Mouse (Mus musculus) heart, embryonic 14.5 days (tissue): ENCODE results near the gene Dram1. TPM values are rescaled to one million over a fixed set of nuclear protein-coding genes. Genes with fewer than 3 reads are reported as not detected.
"Not testable (repeated sequence)": the region's sequence is repeated elsewhere in the genome, so short reads cannot be mapped to it uniquely, and the experiment has no call there.

Experiments used
- ATAC-seq: fragments of 200-750 bp; cut with Nextera tagmentation; 2 replicates; pipeline ENCODE4 v1.8.0; 2017; ENCODE audit warnings: low read depth, moderate TSS enrichment; ENCODE audit not compliant: insufficient number of reproducible peaks, insufficient read depth, low FRiP score
- H3K27ac ChIP-seq, 2 experiments: fragments of 200-500 bp in 1 of 2; fragments of 300-500 bp in 1 of 2; sonication (generic) in 1 of 2; replicated peaks in 1 of 2; 2 replicates each; pipeline ENCODE4 v1.5.1; 2012 to 2014; ENCODE audit warnings: low read depth in 2 of 2, low read length in 2 of 2, control low read depth in 1 of 2, mild to moderate bottlenecking in 1 of 2, mixed read lengths in 1 of 2; ENCODE audit not compliant: control insufficient read depth in 1 of 2, insufficient read depth in 1 of 2
- H3K27me3 ChIP-seq: fragments of 300-500 bp; sonication (generic); 2 replicates; pipeline ENCODE4 v1.6.1; 2014; ENCODE audit warnings: mild to moderate bottlenecking, low read length, control low read depth; ENCODE audit not compliant: control insufficient read depth, insufficient read depth
- H3K36me3 ChIP-seq: fragments of 300-500 bp; sonication (generic); 2 replicates; pipeline ENCODE4 v1.6.1; 2014; ENCODE audit warnings: mild to moderate bottlenecking, control low read depth, low read length, mixed read lengths; ENCODE audit not compliant: control insufficient read depth, insufficient read depth
- H3K4me1 ChIP-seq, 2 experiments: fragments of 200-500 bp in 1 of 2; fragments of 300-500 bp in 1 of 2; sonication (generic) in 1 of 2; 2 replicates each; pipeline ENCODE4 v1.6.1; 2012 to 2014; ENCODE audit warnings: low read length in 2 of 2, control low read depth in 1 of 2, mixed read lengths in 1 of 2; ENCODE audit not compliant: control insufficient read depth in 2 of 2, insufficient read depth in 2 of 2
- H3K4me2 ChIP-seq: fragments of 300-500 bp; sonication (generic); 2 replicates; pipeline ENCODE4 v1.6.1; 2014; ENCODE audit warnings: mild to moderate bottlenecking, low read length
- H3K4me3 ChIP-seq, 2 experiments: fragments of 200-500 bp in 1 of 2; fragments of 300-500 bp in 1 of 2; sonication (generic) in 1 of 2; 2 replicates each; pipeline ENCODE4 v1.5.1; 2012 to 2014; ENCODE audit warnings: low read length in 2 of 2, mild to moderate bottlenecking in 2 of 2, control low read depth in 1 of 2, low read depth in 1 of 2, moderate library complexity in 1 of 2; ENCODE audit not compliant: control insufficient read depth in 1 of 2, insufficient read depth in 1 of 2
- H3K9ac ChIP-seq: fragments of 300-500 bp; sonication (generic); 2 replicates; pipeline ENCODE4 v1.6.1; 2014; ENCODE audit warnings: mild to moderate bottlenecking, low read length
- H3K9me3 ChIP-seq: fragments of 300-500 bp; sonication (generic); 2 replicates; pipeline ENCODE4 v1.6.1; 2016; ENCODE audit warnings: low read length, control low read depth; ENCODE audit not compliant: control insufficient read depth
- WGBS: fragments of 180-500 bp; shearing (Covaris S2); extraction: QIAGEN DNeasy Blood & Tissue Kit; methylation state at CpG from one replicate; pipeline ENCODE4 v1.1.7; 2014; 5-methylcytosine and 5-hydroxymethylcytosine counted together
- polyA plus RNA-seq: library from polyadenylated mRNA; unstranded; fragments of >200 nt; fragmentation: Nextera tagmentation; extraction: Ambion mirVana; gene quantifications from 2 replicates; pipeline ENCODE4 v1.2.1, GENCODE M21; 2014

Dram1 gene
- polyA plus RNA-seq, 1 experiment from 2014 or later: 0.74 TPM

- ATAC-seq: no peak
- Histone ChIP-seq H3K4me2 (peak overlapping the region; percentile 44), H3K4me3 (no peak overlapping the region), H3K4me1 (peaks cover 8 to 21% of the 10 kb centered on the region in 2 experiments), H3K9me3 (no peaks in the 10 kb centered on the region), H3K27ac (no peak overlapping the region), H3K27me3 (no peaks in the 10 kb centered on the region), H3K36me3 (no peaks in the 10 kb centered on the region), H3K9ac (no peak overlapping the region; the same call in 1 of the 2 replicates)
- WGBS: 6% methylated on average over 11 of the region's 11 CpGs
Observed at GRCm38 (mm10) chr10:88376770-88377169, 2.1 kb downstream of the Dram1 start.

GRCm38 (mm10) chr10:88374984-88375383 is 3.9 kb downstream of the Dram1 start:
- no peaks in the 10 kb centered on the region for H3K27me3 ChIP-seq
- H3K36me3 ChIP-seq: no peaks in the 10 kb centered on the region
- H3K4me2 ChIP-seq: peak overlapping the region; percentile 51
- H3K4me3 ChIP-seq: no peak overlapping the region
- H3K27ac ChIP-seq: no peak overlapping the region
- H3K9ac ChIP-seq: no peak overlapping the region; the same call in 1 of the 2 replicates
- no peaks in the 10 kb centered on the region for H3K9me3 ChIP-seq
- WGBS: 23% methylated on average over 10 of the region's 10 CpGs
- H3K4me1 ChIP-seq: peaks cover 3 to 5% of the 10 kb centered on the region in 2 experiments; a peak in 3 of 4 replicates
- no peak for ATAC-seq

- WGBS: 66% methylated on average over 2 of the region's 2 CpGs
- not testable (repeated sequence) for H3K4me2 ChIP-seq, ATAC-seq, H3K9ac ChIP-seq, H3K4me3 ChIP-seq, H3K36me3 ChIP-seq, H3K27ac ChIP-seq, H3K4me1 ChIP-seq, H3K9me3 ChIP-seq, H3K27me3 ChIP-seq
Observed at GRCm38 (mm10) chr10:88372945-88373344, 5.9 kb downstream of the Dram1 start.

GRCm38 (mm10) chr10:88372436-88372835 is 6.4 kb downstream of the Dram1 start:
- WGBS: 89% methylated on average over 4 of the region's 4 CpGs
- Histone ChIP-seq H3K27me3 (no peaks in the 10 kb centered on the region), H3K4me3 (no peak overlapping the region), H3K36me3 (no peaks in the 10 kb centered on the region), H3K9ac (no peak overlapping the region), H3K9me3 (no peaks in the 10 kb centered on the region), H3K4me2 (no peak overlapping the region), H3K4me1 (peaks cover 0 to 2% of the 10 kb centered on the region in 2 experiments; a peak in 1 of 4 replicates), H3K27ac (no peak overlapping the region)
- no peak for ATAC-seq

- WGBS: 7% methylated on average over 2 of the region's 2 CpGs
- H3K4me3 ChIP-seq: no peak overlapping the region
- H3K36me3 ChIP-seq: no peaks in the 10 kb centered on the region
- H3K4me2 ChIP-seq: no peak overlapping the region
- no peak for ATAC-seq
- peaks cover 0 to 2% of the 10 kb centered on the region in 2 experiments; a peak in 1 of 4 replicates for H3K4me1 ChIP-seq
- no peaks in the 10 kb centered on the region for H3K9me3 ChIP-seq
- no peak overlapping the region for H3K27ac ChIP-seq
- H3K27me3 ChIP-seq: no peaks in the 10 kb centered on the region
- no peak overlapping the region for H3K9ac ChIP-seq
Observed at GRCm38 (mm10) chr10:88371793-88372192, 7.1 kb downstream of the Dram1 start.

- H3K9me3 ChIP-seq: no peaks in the 10 kb centered on the region
- no peak overlapping the region for H3K27ac ChIP-seq
- ATAC-seq: no peak
- no peak overlapping the region for H3K4me3 ChIP-seq
- H3K4me2 ChIP-seq: no peak overlapping the region
- no peaks in the 10 kb centered on the region for H3K36me3 ChIP-seq
- H3K27me3 ChIP-seq: no peaks in the 10 kb centered on the region
- H3K4me1 ChIP-seq: no peaks in the 10 kb centered on the region
- H3K9ac ChIP-seq: no peak overlapping the region
- WGBS: 49% methylated on average over 4 of the region's 4 CpGs
Observed at GRCm38 (mm10) chr10:88369233-88369632, 9.6 kb downstream of the Dram1 start.

GRCm38 (mm10) chr10:88364221-88364620 is 14.7 kb downstream of the Dram1 start:
- no peaks in the 10 kb centered on the region for H3K9me3 ChIP-seq
- H3K27ac ChIP-seq: no peak overlapping the region
- no peak for ATAC-seq
- H3K4me3 ChIP-seq: no peak overlapping the region
- WGBS: 77% methylated on average over 3 of the region's 3 CpGs
- H3K4me1 ChIP-seq: no peaks in the 10 kb centered on the region
- no peaks in the 10 kb centered on the region for H3K36me3 ChIP-seq
- H3K4me2 ChIP-seq: no peak overlapping the region
- H3K27me3 ChIP-seq: no peaks in the 10 kb centered on the region
- no peak overlapping the region for H3K9ac ChIP-seq

GRCm38 (mm10) chr10:88362218-88362617 is 16.7 kb downstream of the Dram1 start:
- Histone ChIP-seq H3K27me3 (peaks cover 3% of the 10 kb centered on the region; the same call in 1 of the 2 replicates), H3K27ac (no peak overlapping the region), H3K4me2 (no peak overlapping the region), H3K4me3 (no peak overlapping the region), H3K36me3 (no peaks in the 10 kb centered on the region), H3K4me1 (no peaks in the 10 kb centered on the region; a peak in 1 of 4 replicates), H3K9me3 (no peaks in the 10 kb centered on the region), H3K9ac (no peak overlapping the region)
- ATAC-seq: no peak
- 57% methylated on average over 1 of the region's 1 CpGs for WGBS
